ENCODE assay signal across 24 mouse cellular contexts in genomic region chr4:154330001-154330400, GRCm38 (mm10). TPM values are rescaled to one million over a fixed set of nuclear protein-coding genes. Genes with fewer than 3 reads are reported as not detected.
DNase-seq lines count a peak whose midpoint lies in the region; ATAC-seq and TF ChIP-seq lines count a peak whose summit lies in the region.
"Had no signal": no experiment of that assay in that cellular context is flagged by ENCODE, and none has a peak within 500 bp of the region (broad histone marks: within the 10 kb centered on the region; RNA-seq: fewer than 3 reads in every experiment).

No protein-coding gene starts in this region.

- no peaks in the 10 kb centered on the region for H3K9me3 ChIP-seq in hindbrain, embryonic 10.5 days
- H3K9me3 ChIP-seq in hindbrain, postnatal 0 days (ENCODE audit: low read length), result no peaks in the 10 kb centered on the region
- no peaks in the 10 kb centered on the region for H3K9me3 ChIP-seq in heart, embryonic 11.5 days (replicated peaks; ENCODE audit: control insufficient read depth, low read length)
- H3K9me3 ChIP-seq: embryonic facial prominence, embryonic 12.5 days; liver, embryonic 13.5 days had no signal

- no peaks in the 10 kb centered on the region for H3K36me3 ChIP-seq in hindbrain, embryonic 10.5 days
- H3K36me3 ChIP-seq in hindbrain, postnatal 0 days (ENCODE audit: insufficient read depth, low read length), result no peaks in the 10 kb centered on the region
- H3K36me3 ChIP-seq in heart, embryonic 11.5 days (ENCODE audit: control insufficient read depth, insufficient read depth, low read length), result no peaks in the 10 kb centered on the region
- H3K36me3 ChIP-seq: liver, embryonic 13.5 days had no signal

- no peak overlapping the region for H3K9ac ChIP-seq in hindbrain, postnatal 0 days (replicated peaks; ENCODE audit: low read length)
- 0 out of 2 replicates have a peak overlapping the region, but pooled peaks have one; percentile 29 for H3K9ac ChIP-seq in heart, embryonic 11.5 days (ENCODE audit: low read depth, low read length)
- H3K9ac ChIP-seq: embryonic facial prominence, embryonic 12.5 days; liver, embryonic 13.5 days; lung, embryonic 14.5 days had no signal

- DNase-seq in hindbrain, embryonic 10.5 days (ENCODE audit: low spot score), result no peak
- DNase-seq in hindbrain, postnatal 0 days (ENCODE audit: low spot score), result no peak
- DNase-seq in heart, adult 18-20 months, result peak; percentile 74
- DNase-seq in heart, postnatal 10 days, result peak; percentile 66 to 77
- no peak for DNase-seq in cerebellum, postnatal 36 days
- no peak for DNase-seq in adrenal gland, adult 2 months
- DNase-seq in right cerebral cortex, postnatal 14 days, result no peak
- DNase-seq: cerebellum, adult 8-10 months; kidney, postnatal 25 days; layer of hippocampus, adult 9-11 months; liver, embryonic 13.5 days; lung, embryonic 14.5 days; lung, postnatal 4 days; thymus, postnatal 25 days had no signal

- ATAC-seq in hindbrain, postnatal 0 days, result no peak
- peak; percentile 48; the same call in 1 of the 2 replicates for ATAC-seq in heart, embryonic 11.5 days (replicated peaks; ENCODE audit: insufficient number of reproducible peaks, low FRiP score, low TSS enrichment)

- WGBS in hindbrain, embryonic 10.5 days, result 91% methylated on average over 7 of the region's 7 CpGs
- 79% methylated on average over 7 of the region's 7 CpGs for WGBS in hindbrain, postnatal 0 days
- 64% methylated on average over 7 of the region's 7 CpGs for WGBS in heart, embryonic 11.5 days (ENCODE audit: insufficient replicate concordance)

- no peak for TF ChIP-seq CTCF in hindbrain, postnatal 0 days (IDR thresholded peaks at IDR 0.05; ENCODE audit: low read depth)

- H3K27me3 ChIP-seq in hindbrain, embryonic 10.5 days (ENCODE audit: insufficient read depth, poor library complexity, severe bottlenecking), result peaks cover 78% of the 10 kb centered on the region
- 0 out of 2 replicates have a peak, but pooled peaks cover 3% of the 10 kb centered on the region for H3K27me3 ChIP-seq in hindbrain, postnatal 0 days (ENCODE audit: insufficient read depth, low read length)
- peaks cover 10% of the 10 kb centered on the region; the same call in 1 of the 2 replicates for H3K27me3 ChIP-seq in heart, embryonic 11.5 days (ENCODE audit: control insufficient read depth, insufficient read depth, low read length)
- H3K27me3 ChIP-seq: CH12.LX; embryonic facial prominence, embryonic 12.5 days; liver, embryonic 13.5 days had no signal

- H3K4me2 ChIP-seq in hindbrain, postnatal 0 days (ENCODE audit: low read depth, low read length), result no peak overlapping the region
- H3K4me2 ChIP-seq in heart, embryonic 11.5 days, result no peak overlapping the region
- H3K4me2 ChIP-seq: embryonic facial prominence, embryonic 12.5 days; liver, embryonic 13.5 days; lung, embryonic 14.5 days had no signal

- no peak overlapping the region for H3K4me3 ChIP-seq in hindbrain, embryonic 10.5 days
- H3K4me3 ChIP-seq in hindbrain, postnatal 0 days (ENCODE audit: low read length), result no peak overlapping the region
- no peak overlapping the region for H3K4me3 ChIP-seq in heart, embryonic 11.5 days (ENCODE audit: low read depth, low read length)
- H3K4me3 ChIP-seq: embryonic facial prominence, embryonic 12.5 days; erythroblast, embryonic 14.5 days; liver, embryonic 13.5 days had no signal

- peak overlapping the region; percentile 9; the same call in 1 of the 2 replicates for H3K27ac ChIP-seq in hindbrain, embryonic 10.5 days
- no peak overlapping the region for H3K27ac ChIP-seq in hindbrain, postnatal 0 days
- H3K27ac ChIP-seq in heart, embryonic 11.5 days (ENCODE audit: low read depth, low read length), result peak overlapping the region; percentile 69
- H3K27ac ChIP-seq: liver, embryonic 13.5 days had no signal

- peaks cover 62% of the 10 kb centered on the region for H3K4me1 ChIP-seq in hindbrain, embryonic 10.5 days (replicated peaks)
- H3K4me1 ChIP-seq in hindbrain, postnatal 0 days (ENCODE audit: insufficient read depth, low read length), result no peaks in the 10 kb centered on the region
- peaks cover 27% of the 10 kb centered on the region for H3K4me1 ChIP-seq in heart, embryonic 11.5 days (ENCODE audit: control insufficient read depth, insufficient read depth, low read length)

- intact Hi-C loops in heart, postnatal 10 days (cut with DNase I), result loop anchor here (2.0 to 5.0 kb wide), 2 partner anchors 305 to 482 kb away; no protein-coding TSS in a partner anchor

RNA-seq across cellular contexts. Expression of gene B230104I21Rik, which starts 5.9 kb away (rescaled TPM):
- not detected in 2 replicates for polyA plus RNA-seq in hindbrain, embryonic 10.5 days (2016; fragmentation: Nextera tagmentation; extraction: Ambion mirVana)
- total RNA-seq in hindbrain, postnatal 0 days (2014; rRNA removed), result not detected in 2 replicates
- polyA plus RNA-seq in hindbrain, postnatal 0 days (2015; fragmentation: Nextera tagmentation; extraction: Ambion mirVana), result not detected in 2 replicates
- not detected for total RNA-seq in heart, adult 18-20 months (2021)
- 0.24 TPM in 1 of 2 replicates, not detected in the other for polyA plus RNA-seq in heart, embryonic 11.5 days (2014; fragmentation: Nextera tagmentation; extraction: Ambion mirVana)
- total RNA-seq in heart, postnatal 10 days (2021), result not detected
- not detected for total RNA-seq in adrenal gland, adult 2 months (2021)
- not detected in 2 replicates for polyA plus RNA-seq in adrenal gland, adult 2 months (2012; rRNA removed)
- total RNA-seq: adrenal gland, adult 18-20 months; CH12.LX; gastrocnemius, postnatal 4 days; left cerebral cortex, adult 8-10 months; MEL; midbrain, postnatal 0 days had no signal
- polyA plus RNA-seq: embryonic facial prominence, embryonic 12.5 days; erythroblast, embryonic 14.5 days; forebrain, embryonic 14.5 days; liver, embryonic 13.5 days; lung, embryonic 14.5 days had no signal

RNA-seq across cellular contexts. Expression of gene Arhgef16, which starts 28.5 kb away (rescaled TPM):
- polyA plus RNA-seq in hindbrain, embryonic 10.5 days (2016; fragmentation: Nextera tagmentation; extraction: Ambion mirVana), result 4.6 and 7.5 TPM in 2 replicates
- 4.3 and 5.3 TPM in 2 replicates for total RNA-seq in hindbrain, postnatal 0 days (2014; rRNA removed)
- polyA plus RNA-seq in hindbrain, postnatal 0 days (2015; fragmentation: Nextera tagmentation; extraction: Ambion mirVana), result 2.0 and 2.6 TPM in 2 replicates
- total RNA-seq in heart, adult 18-20 months (2021), result under 1 TPM; 0.46 to 0.52 TPM
- 1.1 and 1.5 TPM in 2 replicates for polyA plus RNA-seq in heart, embryonic 11.5 days (2014; fragmentation: Nextera tagmentation; extraction: Ambion mirVana)
- 1 to 10 TPM in 1 of 2 experiments, under 1 TPM in 1; 0.77 to 1.4 TPM for total RNA-seq in heart, postnatal 10 days (2021)
- total RNA-seq in adrenal gland, adult 2 months (2021), result under 1 TPM; 0.46 to 0.59 TPM
- 0.27 and 0.49 TPM in 2 replicates for polyA plus RNA-seq in adrenal gland, adult 2 months (2012; rRNA removed)
- total RNA-seq: CH12.LX, MEL had no signal

Comparison
In these comparisons a context has a peak if more than half of its experiments do, and no peak if none do; other contexts are left out.
1. DNase-seq: peak in heart, adult 18-20 months (2 of 2) and heart, postnatal 10 days (2 of 2); none in hindbrain, embryonic 10.5 days (single experiment), hindbrain, postnatal 0 days (single experiment), cerebellum, postnatal 36 days (0 of 2), adrenal gland, adult 2 months (single experiment) and right cerebral cortex, postnatal 14 days (single experiment).